Mouse (Mus musculus) adrenal gland, postnatal 14 days (tissue): ENCODE results near the gene Pcare. TPM values are rescaled to one million over a fixed set of nuclear protein-coding genes. Genes with fewer than 3 reads are reported as not detected.

ENCODE experiments used
- DNase-seq: peaks from one replicate; pipeline ENCODE4 v3.0.0; 2021; ENCODE audit warnings: mixed read lengths
- total RNA-seq: library from RNA; stranded (reverse); gene quantifications from 2 replicates; pipeline ENCODE4 v1.2.3, GENCODE M21; 2021

Gene Pcare
- total RNA-seq, 1 experiment from 2014 or later = not detected

DNA sequence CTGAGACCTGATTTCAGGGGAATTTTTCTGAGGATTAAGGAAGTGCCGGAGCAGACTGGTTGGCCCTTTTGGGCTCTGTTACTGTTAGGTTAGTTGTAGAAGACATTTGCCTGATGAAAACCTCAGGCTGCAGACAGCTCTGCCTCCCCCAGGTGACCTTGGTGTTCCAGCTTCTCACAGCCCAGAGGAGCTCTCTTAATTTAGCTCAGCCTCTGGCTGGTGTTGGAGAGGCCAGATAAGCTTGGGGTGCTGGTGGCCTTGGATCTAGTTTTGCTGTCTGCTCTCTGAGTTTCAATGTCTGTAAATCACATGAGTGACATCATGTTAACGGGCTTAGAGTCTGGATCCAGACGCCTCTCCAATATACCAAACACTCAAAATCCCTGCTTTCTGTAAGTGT lies 31.7 kb downstream of the Pcare start:
- DNase-seq = peak; percentile 51

DNA sequence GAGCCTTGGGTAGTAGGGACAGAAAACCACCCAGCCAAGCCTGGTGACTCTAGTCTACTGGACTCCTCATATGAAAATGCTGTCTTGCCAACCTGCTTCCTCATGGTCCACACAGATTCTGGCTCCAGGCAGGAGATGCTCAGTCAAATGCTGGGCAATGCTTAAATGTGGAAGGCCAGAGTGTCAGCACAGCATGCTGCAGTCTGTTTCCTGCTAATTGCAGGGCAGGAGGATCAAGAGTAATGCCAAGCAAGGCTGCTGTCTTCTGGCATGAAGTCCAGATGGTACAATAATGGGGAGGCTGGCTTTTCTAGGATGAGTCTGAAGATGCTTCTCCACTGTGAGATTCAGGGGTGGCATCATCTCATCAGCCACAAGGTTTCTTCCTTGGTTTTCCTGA lies 32.3 kb downstream of the Pcare start:
- DNase-seq = no peak

GRCm38 (mm10) chr17:71717881-71718625 lies 34.6 kb downstream of the Pcare start:
- DNase-seq = no peak

- DNase-seq = no peak
Observed at GRCm38 (mm10) chr17:71715034-71715433, 37.7 kb downstream of the Pcare start.

- DNase-seq = peak; percentile 53
Observed at GRCm38 (mm10) chr17:71712279-71712678, 40.4 kb downstream of the Pcare start.

DNA sequence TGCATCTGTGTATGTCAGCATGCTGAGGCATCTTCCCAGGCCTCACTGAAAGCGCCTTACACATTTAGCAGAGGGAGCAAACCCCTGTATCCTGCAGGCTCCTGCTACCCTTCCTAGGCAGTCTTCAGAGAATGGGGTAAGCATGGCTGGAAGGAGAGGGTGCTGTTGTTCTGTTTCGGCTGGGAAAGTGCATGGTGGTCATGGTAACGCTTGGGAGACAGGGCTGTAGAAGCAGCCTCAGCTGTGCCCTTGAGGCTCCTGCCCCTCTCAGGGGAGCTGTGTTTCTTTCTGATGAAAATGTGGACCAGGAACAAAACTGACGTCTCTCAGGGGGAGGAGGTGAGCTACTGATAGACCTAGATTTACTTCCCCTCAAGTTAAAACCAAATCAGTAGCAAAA lies 45.0 kb downstream of the Pcare start:
- no peak for DNase-seq

- DNase-seq = no peak
Observed at GRCm38 (mm10) chr17:71705550-71706480, 46.9 kb downstream of the Pcare start.

DNA sequence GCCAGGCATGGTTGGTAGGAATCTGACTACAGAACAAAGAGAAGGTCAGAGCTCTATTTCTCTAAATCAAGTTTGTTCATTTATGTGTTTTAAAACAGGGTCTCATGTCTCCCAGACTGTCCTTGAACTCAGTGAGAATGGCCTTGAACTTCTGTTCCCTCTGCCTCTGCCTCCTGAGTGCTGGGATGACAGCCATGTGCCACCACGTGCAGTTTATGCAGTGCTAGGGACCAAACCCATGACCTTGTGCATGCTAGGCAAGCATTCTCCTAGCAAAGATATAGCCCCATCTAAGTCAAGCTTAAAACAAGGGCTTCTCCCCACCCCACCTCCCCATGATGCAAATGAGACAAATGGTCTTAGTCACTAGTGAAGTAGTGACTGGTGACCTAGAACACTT lies 47.6 kb downstream of the Pcare start:
- DNase-seq = no peak

- no peak for DNase-seq
Observed at GRCm38 (mm10) chr17:71698619-71698956, 54.1 kb downstream of the Pcare start.

DNA sequence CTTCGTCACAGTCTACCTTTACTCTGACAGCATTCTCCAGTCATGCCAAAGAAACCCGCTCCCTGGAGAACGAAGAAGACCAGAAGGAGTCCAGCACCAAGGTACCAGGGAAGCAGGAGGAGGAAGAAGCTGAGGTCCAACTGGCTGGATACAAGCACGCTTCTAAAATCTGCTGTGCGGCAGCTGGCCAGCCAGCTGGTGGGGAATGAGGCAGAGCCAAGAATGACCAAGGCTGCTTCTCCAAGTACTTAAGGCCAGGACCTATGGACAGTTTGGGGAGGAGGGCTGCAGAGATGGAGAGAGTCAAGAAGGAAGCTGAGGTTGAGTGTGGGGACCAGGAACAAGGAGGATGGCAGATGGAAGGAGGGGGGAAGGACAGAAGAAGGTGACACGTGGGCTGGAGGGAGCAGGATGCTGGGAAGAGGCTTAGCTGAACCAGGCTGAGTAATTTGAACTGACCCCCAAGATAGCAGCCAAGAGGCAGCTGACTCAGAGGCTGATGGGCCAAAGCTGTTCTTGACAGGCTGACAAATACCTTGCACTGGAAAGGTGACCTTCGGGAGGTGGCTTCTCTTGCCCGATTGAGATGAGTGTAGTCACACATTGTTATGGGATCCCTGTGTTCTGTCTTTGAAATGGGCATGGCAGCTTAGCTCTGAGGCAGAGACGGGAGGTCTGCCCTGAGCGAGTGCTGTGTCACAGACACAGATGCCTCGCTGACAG lies 54.6 kb downstream of the Pcare start:
- peak; percentile 51 for DNase-seq

DNA sequence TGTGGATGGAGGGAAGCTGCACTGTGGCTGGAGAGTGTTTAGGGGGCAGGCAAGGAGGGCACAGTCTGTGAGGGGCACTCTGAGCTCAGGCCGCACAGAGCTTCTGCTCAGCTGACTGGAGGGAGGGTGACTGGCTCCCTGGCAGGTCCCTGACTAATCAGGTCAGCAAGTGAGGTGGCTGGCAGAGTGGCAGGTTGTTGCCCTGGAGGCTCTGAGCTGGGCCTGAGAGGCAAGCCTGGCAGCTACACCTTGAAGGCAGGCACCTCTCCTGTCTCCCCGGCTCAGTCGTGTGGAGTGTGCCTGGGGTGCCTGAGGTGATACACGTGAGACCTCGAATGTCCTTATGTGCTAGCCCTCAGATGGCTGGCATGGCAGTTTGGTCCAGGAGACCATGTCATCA lies 56.3 kb downstream of the Pcare start:
- no peak for DNase-seq

GRCm38 (mm10) chr17:71695716-71696315 lies 56.9 kb downstream of the Pcare start:
- no peak for DNase-seq

DNA sequence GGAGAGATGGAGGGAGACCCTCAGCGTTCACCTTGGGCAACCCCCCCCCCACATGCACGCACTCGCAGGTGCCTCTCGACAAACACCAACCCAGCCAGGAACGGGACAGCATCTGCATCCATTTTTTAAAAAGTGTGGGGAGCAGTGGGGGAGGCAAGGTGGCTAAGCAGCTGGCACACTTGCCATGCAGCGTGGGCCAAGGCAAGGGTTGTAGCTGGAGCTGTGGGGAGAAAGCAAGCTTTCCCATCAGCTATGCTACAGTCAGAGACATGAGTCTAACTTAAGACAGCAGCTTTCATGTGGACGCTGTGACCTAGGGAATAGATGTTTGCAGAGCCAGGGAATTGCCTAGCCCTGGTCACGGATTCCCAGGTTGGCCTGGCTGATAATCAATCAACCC lies 57.5 kb downstream of the Pcare start:
- no peak for DNase-seq

GRCm38 (mm10) chr17:71693780-71694179 lies 58.9 kb downstream of the Pcare start:
- DNase-seq = no peak

Other genes with a start within 250 kb of the Pcare start
- 9.2 and 9.4 TPM in 2 replicates for gene Ndc80, start 226.0 kb downstream of the Pcare start, total RNA-seq
- gene Spdya, start 200.8 kb downstream of the Pcare start, total RNA-seq = 0.59 and 1.1 TPM in 2 replicates
- 63.9 and 75.8 TPM in 2 replicates for gene Wdr43, start 137.0 kb downstream of the Pcare start, total RNA-seq
- not detected in 2 replicates for gene Togaram2, start 79.6 kb downstream of the Pcare start, total RNA-seq
- 13.0 and 15.8 TPM in 2 replicates for gene Clip4, start 15.6 kb upstream of the Pcare start, total RNA-seq